Mouse (Mus musculus): ENCODE results near the gene H2afx.
"Not testable (repeated sequence)": the region's sequence is repeated elsewhere in the genome, so short reads cannot be mapped to it uniquely, and the experiment has no call there.

The H2afx gene

GRCm38 (mm10) chr9:44341487-44341886, 7.0 kb downstream of the H2afx start:
- DNase-seq (ENCODE audit: low spot score) = no peak

GRCm38 (mm10) chr9:44342173-44342572, 7.7 kb downstream of the H2afx start:
- no peak for DNase-seq (ENCODE audit: low spot score)

GRCm38 (mm10) chr9:44342605-44343004, 8.1 kb downstream of the H2afx start:
- no peak for DNase-seq (ENCODE audit: low spot score)

GRCm38 (mm10) chr9:44343290-44343689, 8.8 kb downstream of the H2afx start:
- no peak for DNase-seq (ENCODE audit: low spot score)

GRCm38 (mm10) chr9:44343781-44344421, 9.4 kb downstream of the H2afx start, which contains the start of gene Hmbs:
Gene Hmbs (minus strand): TSS chr9:44344228.
- peak; percentile 58 for DNase-seq (ENCODE audit: low spot score)

- DNase-seq (ENCODE audit: low spot score) = no peak
Measured at GRCm38 (mm10) chr9:44345570-44346433, 11.3 kb downstream of the H2afx start.

GRCm38 (mm10) chr9:44347166-44347565, 12.7 kb downstream of the H2afx start:
- DNase-seq (ENCODE audit: low spot score) = no peak

GRCm38 (mm10) chr9:44347621-44348020, 13.1 kb downstream of the H2afx start:
- DNase-seq (ENCODE audit: low spot score) = no peak

- no peak for DNase-seq (ENCODE audit: low spot score)
Measured at GRCm38 (mm10) chr9:44348546-44348945, 14.1 kb downstream of the H2afx start.

- DNase-seq (ENCODE audit: low spot score) = no peak
Measured at GRCm38 (mm10) chr9:44351396-44351795, 16.9 kb downstream of the H2afx start.

GRCm38 (mm10) chr9:44352337-44352736, 17.8 kb downstream of the H2afx start:
- no peak for DNase-seq (ENCODE audit: low spot score)

- no peak for DNase-seq (ENCODE audit: low spot score)
Measured at GRCm38 (mm10) chr9:44353142-44353541, 18.6 kb downstream of the H2afx start.

- DNase-seq (ENCODE audit: low spot score) = no peak
Measured at GRCm38 (mm10) chr9:44357207-44357606, 22.7 kb downstream of the H2afx start.

- DNase-seq (ENCODE audit: low spot score) = peak; percentile 81
Measured at GRCm38 (mm10) chr9:44361190-44361917, 26.9 kb downstream of the H2afx start, which contains the start of gene Vps11. Gene Vps11 (minus strand): TSS chr9:44361670.

GRCm38 (mm10) chr9:44361931-44362330, 27.4 kb downstream of the H2afx start:
- not testable (repeated sequence) for DNase-seq (ENCODE audit: low spot score)

- DNase-seq (ENCODE audit: low spot score) = no peak
Measured at GRCm38 (mm10) chr9:44364480-44364879, 30.0 kb downstream of the H2afx start.

- DNase-seq (ENCODE audit: low spot score) = no peak
Measured at GRCm38 (mm10) chr9:44373386-44373785, 38.9 kb downstream of the H2afx start.

- no peak for DNase-seq (ENCODE audit: low spot score)
Measured at GRCm38 (mm10) chr9:44376141-44376540, 41.6 kb downstream of the H2afx start.

GRCm38 (mm10) chr9:44377335-44377734, 42.8 kb downstream of the H2afx start:
- not testable (repeated sequence) for DNase-seq (ENCODE audit: low spot score)

- no peak for DNase-seq (ENCODE audit: low spot score)
Measured at GRCm38 (mm10) chr9:44378153-44378730, 43.7 kb downstream of the H2afx start.

GRCm38 (mm10) chr9:44379054-44379834, 44.8 kb downstream of the H2afx start, which contains the start of gene Hyou1:
Gene Hyou1 (plus strand): TSS chr9:44379490.
- peak; percentile 97 for DNase-seq (ENCODE audit: low spot score)
